Mouse (Mus musculus): ENCODE data around the gene Tbx6.
A peak's percentile ranks its signal among the peaks of the same experiment; 100 is the strongest.

- TF ChIP-seq POLR2A (IDR thresholded peaks at IDR 0.05; ENCODE audit: borderline replicate concordance, control insufficient read depth, low read depth, low read length) (no peak), CTCF (IDR thresholded peaks at IDR 0.05; ENCODE audit: control insufficient read depth, insufficient read depth, low read length) (peak; percentile 57)
These were observed 5.9 kb upstream of the Tbx6 start for GRCm38 (mm10) chr7:126775185-126775977.

Measured in bone marrow, adult 2 months (tissue).